13 mouse cellular contexts compared by ENCODE assay signal in genomic region chr2:168926257-168926810, GRCm38 (mm10). TPM values are rescaled to one million over a fixed set of nuclear protein-coding genes. Genes with fewer than 3 reads are reported as not detected.
DNase-seq lines count a peak whose midpoint lies in the region; TF ChIP-seq lines count a peak whose summit lies in the region.
"Had no signal": no experiment of that assay in that cellular context is flagged by ENCODE, and none has a peak within 500 bp of the region (broad histone marks: within the 10 kb centered on the region; RNA-seq: fewer than 3 reads in every experiment).

No protein-coding gene starts in this region.

- no peak for TF ChIP-seq CTCF in ES-Bruce4 (IDR thresholded peaks at IDR 0.05; ENCODE audit: low read depth, low read length)
- no peak for TF ChIP-seq CTCF in cerebellum, adult 2 months (IDR thresholded peaks at IDR 0.05; ENCODE audit: borderline replicate concordance, insufficient read depth, low read depth, low read length)

- no peaks in the 10 kb centered on the region for H3K4me1 ChIP-seq in ES-Bruce4 (ENCODE audit: control insufficient read depth, insufficient read depth, low read length)
- H3K4me1 ChIP-seq in cerebellum, adult 2 months (ENCODE audit: control insufficient read depth, insufficient read depth, low read length), result peaks cover 4% of the 10 kb centered on the region; the same call in 1 of the 2 replicates
- H3K4me1 ChIP-seq: midbrain, embryonic 15.5 days; stomach, embryonic 15.5 days had no signal

- TF ChIP-seq POLR2A in ES-Bruce4 (IDR thresholded peaks at IDR 0.05; ENCODE audit: insufficient read depth, low read length), result no peak
- no peak for TF ChIP-seq POLR2A in cerebellum, adult 2 months (IDR thresholded peaks at IDR 0.05; ENCODE audit: borderline replicate concordance, insufficient read depth, low read length)

- no peaks in the 10 kb centered on the region for H3K27me3 ChIP-seq in ES-Bruce4 (ENCODE audit: control insufficient read depth, insufficient read depth, low read length, poor library complexity, severe bottlenecking)
- H3K27me3 ChIP-seq in cerebellum, adult 2 months (ENCODE audit: control insufficient read depth, insufficient read depth, low read length), result no peaks in the 10 kb centered on the region
- H3K27me3 ChIP-seq: CH12.LX; midbrain, embryonic 15.5 days; stomach, embryonic 15.5 days had no signal

- H3K9ac ChIP-seq in ES-Bruce4 (ENCODE audit: low read depth, poor library complexity, severe bottlenecking), result no peak overlapping the region
- H3K9ac ChIP-seq: lung, embryonic 14.5 days; midbrain, embryonic 15.5 days; stomach, embryonic 15.5 days had no signal

- no peaks in the 10 kb centered on the region for H3K36me3 ChIP-seq in ES-Bruce4 (ENCODE audit: control insufficient read depth, insufficient read depth, low read length, poor library complexity, severe bottlenecking)

- H3K9me3 ChIP-seq in ES-Bruce4 (replicated peaks; ENCODE audit: control insufficient read depth, insufficient read depth, low read length, poor library complexity, severe bottlenecking), result no peaks in the 10 kb centered on the region
- H3K9me3 ChIP-seq: midbrain, embryonic 15.5 days; stomach, embryonic 15.5 days had no signal

- 51% methylated on average over 37 of the region's 37 CpGs for WGBS in cerebellum, adult 2 months

- intact Hi-C loops in left cerebral cortex, postnatal 14 days (cut with DNase I), result no loop called here

- peak; percentile 35 to 40 for DNase-seq in cerebellum, adult 2 months
- DNase-seq in layer of hippocampus, adult 18-20 months (ENCODE audit: low spot score in 2 of 2), result peak; percentile 53 to 83
- peak; percentile 85 to 88 for DNase-seq in left cerebral cortex, postnatal 14 days (ENCODE audit: low spot score in 2 of 2)
- DNase-seq in kidney, postnatal 25 days, result no peak
- no peak for DNase-seq in heart, postnatal 4 days
- no peak for DNase-seq in kidney, postnatal 4 days
- DNase-seq in ovary, postnatal 14 days (ENCODE audit: low spot score), result no peak
- DNase-seq: kidney, postnatal 36 days; lung, embryonic 14.5 days had no signal

- H3K27ac ChIP-seq in ES-Bruce4 (ENCODE audit: insufficient read depth, low read length), result no peak overlapping the region
- H3K27ac ChIP-seq in cerebellum, adult 2 months (ENCODE audit: insufficient read depth, low read length), result no peak overlapping the region
- H3K27ac ChIP-seq: midbrain, embryonic 15.5 days; stomach, embryonic 15.5 days had no signal

- TF ChIP-seq EP300 in ES-Bruce4 (IDR thresholded peaks at IDR 0.05; ENCODE audit: insufficient read depth, low read depth, low read length), result no peak

- H3K4me3 ChIP-seq in ES-Bruce4 (ENCODE audit: low read depth, low read length), result peak overlapping the region; percentile 18
- no peak overlapping the region for H3K4me3 ChIP-seq in cerebellum, adult 2 months (replicated peaks; ENCODE audit: insufficient read depth, low read depth, low read length)
- H3K4me3 ChIP-seq: midbrain, embryonic 15.5 days; stomach, embryonic 15.5 days had no signal

RNA-seq across cellular contexts. Expression of gene Zfp64, which starts 29.1 kb away (rescaled TPM):
- 35.9 and 37.7 TPM in 2 replicates for polyA plus RNA-seq in ES-Bruce4 (2011; ENCODE audit: insufficient read depth, insufficient read length, low read depth, missing spikeins)
- polyA plus RNA-seq in cerebellum, adult 2 months (2012; rRNA removed), result 18.6 and 19.8 TPM in 2 replicates
- total RNA-seq in layer of hippocampus, adult 18-20 months (2021), result 10 to 100 TPM; 15.4 to 16.3 TPM
- total RNA-seq in left cerebral cortex, postnatal 14 days (2021), result 10 to 100 TPM; 16.8 to 18.1 TPM
- total RNA-seq in heart, postnatal 4 days (2021), result 10 to 100 TPM; 12.2 to 13.3 TPM

Comparison
In these comparisons a context has a peak if more than half of its experiments do, and no peak if none do; other contexts are left out.
1. DNase-seq: peak in cerebellum, adult 2 months (2 of 2), layer of hippocampus, adult 18-20 months (2 of 2) and left cerebral cortex, postnatal 14 days (2 of 2); none in kidney, postnatal 25 days (0 of 2), heart, postnatal 4 days (single experiment), kidney, postnatal 4 days (0 of 2) and ovary, postnatal 14 days (single experiment).